In the genomic region with DNA sequence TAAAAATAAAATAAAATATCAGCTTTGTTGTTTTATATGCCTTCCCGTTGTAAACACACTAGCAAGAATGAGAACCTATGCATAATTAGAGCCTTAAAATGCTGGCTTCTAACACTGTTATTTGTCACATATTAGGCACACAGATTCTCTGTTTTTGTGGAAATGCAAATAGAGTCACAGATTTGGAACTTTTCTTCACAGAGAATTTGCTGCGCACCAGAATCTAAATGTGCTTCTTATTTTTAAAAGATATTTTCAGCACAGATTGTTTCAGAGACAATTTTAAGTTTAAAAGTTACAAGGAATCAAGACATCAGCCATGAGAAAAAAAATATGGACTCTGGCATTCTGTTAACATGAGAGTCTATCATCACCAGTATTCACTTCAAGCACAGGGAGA, we compare ENCODE assay signal across 29 mouse cellular contexts.
DNase-seq lines count a peak whose midpoint lies in the region; ATAC-seq and TF ChIP-seq lines count a peak whose summit lies in the region.
"Had no signal": no experiment of that assay in that cellular context is flagged by ENCODE, and none has a peak within 500 bp of the region (broad histone marks: within the 10 kb centered on the region; RNA-seq: fewer than 3 reads in every experiment).

No protein-coding gene starts in this region.

- ATAC-seq in forebrain, embryonic 16.5 days = no peak
- no peak for ATAC-seq in forebrain, embryonic 12.5 days (ENCODE audit: low FRiP score)
- ATAC-seq: CD4-positive, CD25-positive, alpha-beta regulatory T cell, adult 4 months; hindbrain, postnatal 0 days; inflammation-experienced regulatory T-cells, adult 6 months; intestine, embryonic 16.5 days had no signal

- H3K4me1 ChIP-seq in forebrain, embryonic 16.5 days (replicated peaks; ENCODE audit: control insufficient read depth, insufficient read depth, low read length) = peaks cover 11% of the 10 kb centered on the region
- no peaks in the 10 kb centered on the region for H3K4me1 ChIP-seq in forebrain, embryonic 12.5 days
- H3K4me1 ChIP-seq: embryonic facial prominence, embryonic 10.5 days; embryonic facial prominence, embryonic 13.5 days; heart, embryonic 10.5 days; heart, embryonic 13.5 days had no signal

- peak overlapping the region; percentile 41 for H3K27ac ChIP-seq in forebrain, embryonic 16.5 days (ENCODE audit: low read length)
- no peak overlapping the region for H3K27ac ChIP-seq in forebrain, embryonic 12.5 days
- H3K27ac ChIP-seq: embryonic facial prominence, embryonic 10.5 days; embryonic facial prominence, embryonic 13.5 days; heart, adult 2 months; heart, embryonic 10.5 days; heart, embryonic 13.5 days; hindbrain, embryonic 14.5 days; hindbrain, postnatal 0 days had no signal

- H3K9me3 ChIP-seq in forebrain, embryonic 16.5 days (ENCODE audit: control insufficient read depth, low read length) = no peaks in the 10 kb centered on the region
- no peaks in the 10 kb centered on the region for H3K9me3 ChIP-seq in forebrain, embryonic 12.5 days
- H3K9me3 ChIP-seq: embryonic facial prominence, embryonic 10.5 days; embryonic facial prominence, embryonic 13.5 days; heart, embryonic 10.5 days; heart, embryonic 13.5 days had no signal

- no peak overlapping the region for H3K9ac ChIP-seq in forebrain, embryonic 16.5 days (replicated peaks; ENCODE audit: low read depth, low read length)
- H3K9ac ChIP-seq in forebrain, embryonic 12.5 days = no peak overlapping the region
- H3K9ac ChIP-seq: embryonic facial prominence, embryonic 13.5 days; heart, embryonic 13.5 days; hindbrain, embryonic 14.5 days had no signal

- H3K4me3 ChIP-seq in forebrain, embryonic 16.5 days (replicated peaks; ENCODE audit: low read length) = no peak overlapping the region
- no peak overlapping the region for H3K4me3 ChIP-seq in forebrain, embryonic 12.5 days (replicated peaks)
- H3K4me3 ChIP-seq: embryonic facial prominence, embryonic 10.5 days; embryonic facial prominence, embryonic 13.5 days; erythroblast, embryonic 14.5 days; heart, adult 2 months; heart, embryonic 10.5 days; heart, embryonic 13.5 days had no signal

- TF ChIP-seq CTCF in brain, embryonic 14.5 days (IDR thresholded peaks at IDR 0.05; ENCODE audit: borderline replicate concordance, extremely low read depth, insufficient read depth, insufficient read length) = no peak

- H3K36me3 ChIP-seq in forebrain, embryonic 16.5 days (ENCODE audit: control insufficient read depth, insufficient read depth) = no peaks in the 10 kb centered on the region
- H3K36me3 ChIP-seq in forebrain, embryonic 12.5 days (replicated peaks) = no peaks in the 10 kb centered on the region
- H3K36me3 ChIP-seq: embryonic facial prominence, embryonic 10.5 days; embryonic facial prominence, embryonic 13.5 days; heart, embryonic 10.5 days; heart, embryonic 13.5 days had no signal

- no peak for TF ChIP-seq POLR2A in brain, embryonic 14.5 days (IDR thresholded peaks at IDR 0.05; ENCODE audit: borderline replicate concordance, extremely low read depth, insufficient read depth, insufficient read length, poor library complexity, severe bottlenecking)

- peak; percentile 10 to 20 for DNase-seq in frontal cortex, adult 2 months (ENCODE audit: extremely low spot score in 1 of 2, low spot score in 1 of 2)
- DNase-seq in frontal cortex, postnatal 25 days (ENCODE audit: low spot score in 2 of 2) = no peak
- peak; percentile 57 for DNase-seq in brain, adult 2 months (ENCODE audit: low read depth, low spot score)
- DNase-seq in brain, embryonic 14.5 days (ENCODE audit: low read depth) = peak; percentile 17
- DNase-seq in cerebellum, adult 9-11 months = no peak
- DNase-seq in gastrocnemius, postnatal 25 days = no peak
- DNase-seq: adrenal gland, adult 2 months; adrenal gland, postnatal 14 days; cerebellum, adult 18-20 months; cerebellum, adult 9-10 months; cerebellum, postnatal 25 days; embryo, embryonic 11 days; gastrocnemius, postnatal 36 days; heart, adult 2 months; heart, postnatal 14 days; heart, postnatal 4 days; kidney, adult 18-20 months had no signal

- no peaks in the 10 kb centered on the region for H3K27me3 ChIP-seq in forebrain, embryonic 16.5 days (replicated peaks; ENCODE audit: control insufficient read depth, insufficient read depth, low read length)
- no peaks in the 10 kb centered on the region for H3K27me3 ChIP-seq in forebrain, embryonic 12.5 days
- H3K27me3 ChIP-seq: embryonic facial prominence, embryonic 13.5 days; heart, embryonic 13.5 days had no signal

- 50% methylated on average over 2 of the region's 2 CpGs for WGBS in forebrain, embryonic 16.5 days
- 87% methylated on average over 2 of the region's 2 CpGs for WGBS in forebrain, embryonic 12.5 days

- no peak overlapping the region for H3K4me2 ChIP-seq in forebrain, embryonic 16.5 days (ENCODE audit: low read length)
- H3K4me2 ChIP-seq in forebrain, embryonic 12.5 days = no peak overlapping the region
- H3K4me2 ChIP-seq: embryonic facial prominence, embryonic 13.5 days; heart, embryonic 13.5 days; hindbrain, embryonic 14.5 days had no signal

Comparison
In these comparisons a context has a peak if more than half of its experiments do, and no peak if none do; other contexts are left out.
1. DNase-seq: peak in frontal cortex, adult 2 months (2 of 2), brain, adult 2 months (single experiment) and brain, embryonic 14.5 days (single experiment); none in frontal cortex, postnatal 25 days (0 of 2), cerebellum, adult 9-11 months (single experiment) and gastrocnemius, postnatal 25 days (single experiment).